Mouse (Mus musculus): ENCODE data around the gene Padi4. TPM values are rescaled to one million over a fixed set of nuclear protein-coding genes. Genes with fewer than 3 reads are reported as not detected.

The Padi4 gene
- total and polyA plus RNA-seq, 2 experiments from 2014 or later = 0.07 TPM; not detected in 1

DNA sequence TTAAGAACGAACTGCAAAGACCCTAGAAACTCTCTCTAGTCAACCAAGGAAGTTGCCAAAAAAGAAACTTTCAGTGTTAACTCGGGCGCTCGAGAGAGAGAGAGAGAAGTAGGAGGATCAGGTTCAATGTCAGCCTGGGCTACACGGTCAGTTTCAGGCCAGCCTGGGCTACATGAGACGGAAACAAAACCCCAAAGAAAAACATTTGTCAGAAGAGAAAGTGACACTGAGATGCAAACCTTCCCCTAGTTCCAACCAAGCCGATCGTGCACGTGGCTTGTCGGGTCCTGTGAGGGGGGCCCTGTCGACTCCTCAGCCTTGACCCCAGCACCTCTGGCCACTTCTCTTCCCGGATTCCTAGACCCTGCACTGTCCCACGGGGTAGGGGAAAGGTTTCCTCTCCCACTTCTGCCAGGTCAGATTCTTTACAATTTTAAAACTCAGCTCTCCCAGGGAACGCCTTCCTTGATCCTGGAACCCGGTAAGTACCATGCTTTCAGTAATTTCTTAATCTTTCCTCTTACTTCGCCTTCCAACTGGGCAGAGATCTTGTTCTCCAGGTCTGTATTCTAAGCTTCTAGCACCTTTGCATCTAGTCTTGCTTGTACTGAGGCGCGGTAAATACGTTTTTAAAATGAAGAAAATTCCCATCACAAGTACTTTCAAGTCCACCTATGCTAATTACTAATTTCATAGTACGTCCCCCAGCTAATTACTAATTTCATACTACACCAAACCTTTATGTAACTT lies 73.6 kb downstream of the Padi4 start, which contains the start of gene Rcc2:
Gene Rcc2, plus strand, starts transcription at position 273 of the 750 bp plus-strand sequence.
- no peaks in the 10 kb centered on the region for H3K36me3 ChIP-seq (ENCODE audit: insufficient read depth, low read length)
- H3K27ac ChIP-seq (ENCODE audit: low read depth, low read length) = peak within 1 kb of the TSS; percentile 82
- ATAC-seq (ENCODE audit: low FRiP score) (no peak), DNase-seq (ENCODE audit: low spot score) (no peak)
- H3K9me3 ChIP-seq (ENCODE audit: low read length) = no peaks in the 10 kb centered on the region
- no peak for TF ChIP-seq CTCF (IDR thresholded peaks at IDR 0.05)
- H3K4me3 ChIP-seq (ENCODE audit: low read depth, low read length) = peak within 1 kb of the TSS; percentile 88
- H3K27me3 ChIP-seq (ENCODE audit: insufficient read depth, low read length) = peaks cover 14% of the 10 kb centered on the region; the same call in 1 of the 2 replicates
- peak within 1 kb of the TSS; percentile 79 for H3K4me2 ChIP-seq (ENCODE audit: low read depth, low read length, poor library complexity, severe bottlenecking)
- WGBS = 9% methylated on average over 20 of the region's 20 CpGs
- peaks cover 6% of the 10 kb centered on the region; the same call in 1 of the 2 replicates for H3K4me1 ChIP-seq (ENCODE audit: insufficient read depth, low read length)
- H3K9ac ChIP-seq (replicated peaks; ENCODE audit: low read length, poor library complexity, severe bottlenecking) = peak within 1 kb of the TSS; percentile 82

DNA sequence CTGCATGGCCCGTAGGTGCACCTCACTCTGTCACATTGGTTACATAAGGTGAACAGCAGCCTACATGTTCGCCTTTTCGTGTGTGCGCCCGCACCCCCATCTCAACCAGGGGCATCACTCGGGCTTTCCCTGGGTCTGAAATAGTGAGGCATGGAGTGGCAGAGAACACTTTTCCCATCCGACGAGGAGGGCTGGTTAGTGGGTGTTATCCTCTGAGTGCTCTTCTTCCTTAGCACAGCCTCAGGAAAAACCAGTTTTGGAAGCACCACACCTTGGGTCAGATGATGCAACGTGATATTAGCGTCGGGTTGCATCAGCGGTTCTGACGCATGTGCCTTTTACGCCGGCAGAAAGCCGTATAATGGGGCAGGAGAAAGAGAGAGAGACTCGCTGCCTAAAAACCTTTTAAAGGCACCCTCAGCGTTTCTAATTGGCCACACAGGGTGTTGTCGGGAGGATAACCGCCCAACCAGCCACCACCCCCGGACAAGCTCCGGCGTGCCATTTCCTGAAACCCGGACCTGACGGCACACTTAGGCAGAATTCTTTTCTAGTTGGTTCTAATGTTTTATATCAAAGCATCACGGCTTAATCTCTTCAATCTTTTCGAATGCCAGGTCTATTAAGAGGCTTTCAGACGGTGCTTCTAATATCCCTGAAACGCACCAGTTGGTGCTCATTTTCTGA lies 74.5 kb downstream of the Padi4 start:
- DNase-seq (ENCODE audit: low spot score) (peak; percentile 56), ATAC-seq (ENCODE audit: low FRiP score) (no peak)
- Histone ChIP-seq H3K4me3 (ENCODE audit: low read depth, low read length) (peak overlapping the region; percentile 28), H3K27ac (ENCODE audit: low read depth, low read length) (no peak overlapping the region), H3K9ac (replicated peaks; ENCODE audit: low read length, poor library complexity, severe bottlenecking) (0 out of 2 replicates have a peak overlapping the region, but pooled peaks have one; percentile 2), H3K4me1 (ENCODE audit: insufficient read depth, low read length) (peaks cover 6% of the 10 kb centered on the region; the same call in 1 of the 2 replicates), H3K27me3 (ENCODE audit: insufficient read depth, low read length) (peaks cover 14% of the 10 kb centered on the region; the same call in 1 of the 2 replicates), H3K9me3 (ENCODE audit: low read length) (no peaks in the 10 kb centered on the region), H3K36me3 (ENCODE audit: insufficient read depth, low read length) (no peaks in the 10 kb centered on the region), H3K4me2 (ENCODE audit: low read depth, low read length, poor library complexity, severe bottlenecking) (peak overlapping the region; percentile 79)
- WGBS = 7% methylated on average over 29 of the region's 29 CpGs
- no peak for TF ChIP-seq CTCF (IDR thresholded peaks at IDR 0.05)

Small RNA genes lying within 50 kb of the gene (microRNA-seq; reads per million reads assigned to microRNA genes)
- not detected for gene Gm25951 (ENCODE audit: borderline number of aligned reads)

Other genes starting within 250 kb of the Padi4 start
- 68.7 and 81.1 TPM in 2 replicates for gene Arhgef10l, start 108.2 kb downstream of the Padi4 start, total RNA-seq (2014; rRNA removed)
- gene Arhgef10l, start 108.2 kb downstream of the Padi4 start, polyA plus RNA-seq (2015; fragmentation: Nextera tagmentation; extraction: Ambion mirVana) = 20.7 and 23.1 TPM in 2 replicates
- 40.0 and 51.2 TPM in 2 replicates for gene Rcc2, start 73.7 kb downstream of the Padi4 start, total RNA-seq (2014; rRNA removed)
- gene Rcc2, start 73.7 kb downstream of the Padi4 start, polyA plus RNA-seq (2015; fragmentation: Nextera tagmentation; extraction: Ambion mirVana) = 11.5 and 13.2 TPM in 2 replicates
- gene Padi6, start 31.6 kb downstream of the Padi4 start, total RNA-seq (2014; rRNA removed) = not detected in 2 replicates
- gene Padi6, start 31.6 kb downstream of the Padi4 start, polyA plus RNA-seq (2015; fragmentation: Nextera tagmentation; extraction: Ambion mirVana) = 0.09 and 0.10 TPM in 2 replicates
- gene Padi3, start 36.4 kb upstream of the Padi4 start, total RNA-seq (2014; rRNA removed) = 0.14 TPM in 1 of 2 replicates, not detected in the other
- gene Padi3, start 36.4 kb upstream of the Padi4 start, polyA plus RNA-seq (2015; fragmentation: Nextera tagmentation; extraction: Ambion mirVana) = not detected in 2 replicates
- 0.14 and 0.16 TPM in 2 replicates for gene Padi1, start 71.5 kb upstream of the Padi4 start, total RNA-seq (2014; rRNA removed)
- 0.06 TPM in 1 of 2 replicates, not detected in the other for gene Padi1, start 71.5 kb upstream of the Padi4 start, polyA plus RNA-seq (2015; fragmentation: Nextera tagmentation; extraction: Ambion mirVana)
- 3.1 and 7.1 TPM in 2 replicates for gene Padi2, start 132.1 kb upstream of the Padi4 start, total RNA-seq (2014; rRNA removed)
- gene Padi2, start 132.1 kb upstream of the Padi4 start, polyA plus RNA-seq (2015; fragmentation: Nextera tagmentation; extraction: Ambion mirVana) = 2.7 and 3.3 TPM in 2 replicates
- gene Sdhb, start 187.0 kb upstream of the Padi4 start, total RNA-seq (2014; rRNA removed) = 194 and 243 TPM in 2 replicates
- 529 and 575 TPM in 2 replicates for gene Sdhb, start 187.0 kb upstream of the Padi4 start, polyA plus RNA-seq (2015; fragmentation: Nextera tagmentation; extraction: Ambion mirVana)
- gene Atp13a2, start 212.6 kb upstream of the Padi4 start, total RNA-seq (2014; rRNA removed) = 379 and 419 TPM in 2 replicates
- gene Atp13a2, start 212.6 kb upstream of the Padi4 start, polyA plus RNA-seq (2015; fragmentation: Nextera tagmentation; extraction: Ambion mirVana) = 182 and 201 TPM in 2 replicates
- 19.5 and 32.4 TPM in 2 replicates for gene Mfap2, start 236.2 kb upstream of the Padi4 start, total RNA-seq (2014; rRNA removed)
- gene Mfap2, start 236.2 kb upstream of the Padi4 start, polyA plus RNA-seq (2015; fragmentation: Nextera tagmentation; extraction: Ambion mirVana) = 103 and 104 TPM in 2 replicates